ENCODE assay signal across 9 mouse cellular contexts in the genomic region with DNA sequence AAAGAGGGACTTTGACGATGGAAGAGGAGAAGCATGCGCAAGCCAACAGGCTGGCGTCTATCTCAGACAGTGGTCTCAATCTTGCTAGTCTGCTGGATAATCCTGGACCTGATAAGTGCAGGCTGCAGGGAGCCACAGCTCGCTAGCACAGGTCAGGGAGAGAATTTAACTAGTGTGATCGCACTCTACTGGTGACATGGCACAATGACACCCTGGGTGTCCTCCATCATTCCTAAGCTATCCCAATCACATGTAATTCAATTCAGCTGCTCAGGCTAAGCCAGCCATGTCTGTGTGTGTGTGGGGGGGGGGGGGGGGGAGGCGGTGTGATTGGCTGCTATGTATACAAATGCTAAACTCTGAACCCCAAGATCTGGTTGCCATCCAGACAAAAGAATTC. TPM values are rescaled to one million over a fixed set of nuclear protein-coding genes. Genes with fewer than 3 reads are reported as not detected.
DNase-seq lines count a peak whose midpoint lies in the region; ATAC-seq and TF ChIP-seq lines count a peak whose summit lies in the region.
"Had no signal": no experiment of that assay in that cellular context is flagged by ENCODE, and none has a peak within 500 bp of the region (broad histone marks: within the 10 kb centered on the region; RNA-seq: fewer than 3 reads in every experiment).

No protein-coding gene starts in this region.

- WGBS in kidney, embryonic 16.5 days: 11% methylated on average over 6 of the region's 6 CpGs
- WGBS in intestine, embryonic 15.5 days: 9% methylated on average over 6 of the region's 6 CpGs
- 6% methylated on average over 6 of the region's 6 CpGs for WGBS in lung, postnatal 0 days

- no peak for ATAC-seq in kidney, embryonic 16.5 days (ENCODE audit: low FRiP score, low TSS enrichment)
- peak; percentile 66 for ATAC-seq in intestine, embryonic 15.5 days
- peak; percentile 52; the same call in 1 of the 2 replicates for ATAC-seq in lung, postnatal 0 days

- no peaks in the 10 kb centered on the region for H3K36me3 ChIP-seq in kidney, embryonic 16.5 days (ENCODE audit: insufficient read depth, low read length)
- H3K36me3 ChIP-seq in intestine, embryonic 15.5 days: no peaks in the 10 kb centered on the region
- no peaks in the 10 kb centered on the region for H3K36me3 ChIP-seq in lung, postnatal 0 days (ENCODE audit: insufficient read depth, low read length)

- no peak overlapping the region for H3K27ac ChIP-seq in kidney, embryonic 16.5 days (ENCODE audit: low read length)
- no peak overlapping the region for H3K27ac ChIP-seq in intestine, embryonic 15.5 days
- no peak overlapping the region for H3K27ac ChIP-seq in lung, postnatal 0 days (ENCODE audit: low read length)

- TF ChIP-seq CTCF in lung, postnatal 0 days (IDR thresholded peaks at IDR 0.05): peak; percentile 76

- H3K9me3 ChIP-seq in kidney, embryonic 16.5 days (ENCODE audit: low read length): no peaks in the 10 kb centered on the region
- no peaks in the 10 kb centered on the region; the same call in 1 of the 2 replicates for H3K9me3 ChIP-seq in intestine, embryonic 15.5 days
- no peaks in the 10 kb centered on the region for H3K9me3 ChIP-seq in lung, postnatal 0 days (ENCODE audit: low read length)

- no peak overlapping the region for H3K9ac ChIP-seq in kidney, embryonic 16.5 days (replicated peaks; ENCODE audit: low read length)
- H3K9ac ChIP-seq in intestine, embryonic 15.5 days: no peak overlapping the region
- no peak overlapping the region for H3K9ac ChIP-seq in lung, postnatal 0 days (replicated peaks; ENCODE audit: low read depth)

- TF ChIP-seq EP300 in lung, postnatal 0 days (IDR thresholded peaks at IDR 0.05): no peak

- H3K4me2 ChIP-seq in kidney, embryonic 16.5 days (replicated peaks; ENCODE audit: low read depth, low read length): no peak overlapping the region
- no peak overlapping the region for H3K4me2 ChIP-seq in intestine, embryonic 15.5 days (replicated peaks)
- H3K4me2 ChIP-seq in lung, postnatal 0 days (replicated peaks; ENCODE audit: low read depth, low read length): no peak overlapping the region

- peak; percentile 20 for DNase-seq in kidney, adult 11 months
- peak; percentile 20 for DNase-seq in MEL-GATA-1-ER (ENCODE audit: extremely low read depth, low read depth)
- DNase-seq in embryo, embryonic 9.5 days (ENCODE audit: extremely low spot score): peak; percentile 22
- peak; percentile 66 for DNase-seq in lung, postnatal 0 days (ENCODE audit: low spot score)
- peak; percentile 64 for DNase-seq in retina, postnatal 7 days (ENCODE audit: low read depth, low spot score)
- no peak for DNase-seq in adrenal gland, adult 8-10 months

- peaks cover 7% of the 10 kb centered on the region; the same call in 1 of the 2 replicates for H3K4me1 ChIP-seq in kidney, embryonic 16.5 days (ENCODE audit: insufficient read depth, low read length)
- H3K4me1 ChIP-seq in intestine, embryonic 15.5 days (replicated peaks): peaks cover 8% of the 10 kb centered on the region
- no peaks in the 10 kb centered on the region for H3K4me1 ChIP-seq in lung, postnatal 0 days (ENCODE audit: insufficient read depth, low read depth, low read length)

- H3K4me3 ChIP-seq in kidney, embryonic 16.5 days (ENCODE audit: low read length): no peak overlapping the region
- H3K4me3 ChIP-seq in intestine, embryonic 15.5 days (replicated peaks): no peak overlapping the region
- H3K4me3 ChIP-seq in lung, postnatal 0 days (ENCODE audit: low read depth, low read length): no peak overlapping the region

- H3K27me3 ChIP-seq in kidney, embryonic 16.5 days (ENCODE audit: insufficient read depth, low read length): no peaks in the 10 kb centered on the region
- H3K27me3 ChIP-seq in intestine, embryonic 15.5 days (replicated peaks): no peaks in the 10 kb centered on the region
- H3K27me3 ChIP-seq in lung, postnatal 0 days (replicated peaks; ENCODE audit: insufficient read depth, low read length): no peaks in the 10 kb centered on the region

RNA-seq across cellular contexts. Expression of gene Izumo2, which starts 6.6 kb away (rescaled TPM):
- not detected in 2 replicates for polyA plus RNA-seq in kidney, embryonic 16.5 days (2015; fragmentation: Nextera tagmentation; extraction: Ambion mirVana)
- polyA plus RNA-seq in intestine, embryonic 15.5 days (2015; fragmentation: Nextera tagmentation; extraction: Ambion mirVana): not detected in 2 replicates
- not detected in 2 replicates for polyA plus RNA-seq in lung, postnatal 0 days (2015; fragmentation: Nextera tagmentation; extraction: Ambion mirVana)
- total RNA-seq in adrenal gland, adult 8-10 months (2022): not detected
- polyA plus RNA-seq: liver, embryonic 16.5 days had no signal

RNA-seq across cellular contexts. Expression of gene Myh14, which starts 31.3 kb away (rescaled TPM):
- polyA plus RNA-seq in kidney, embryonic 16.5 days (2015; fragmentation: Nextera tagmentation; extraction: Ambion mirVana): 1.7 and 2.0 TPM in 2 replicates
- 68.4 and 74.3 TPM in 2 replicates for polyA plus RNA-seq in intestine, embryonic 15.5 days (2015; fragmentation: Nextera tagmentation; extraction: Ambion mirVana)
- 202 and 215 TPM in 2 replicates for polyA plus RNA-seq in lung, postnatal 0 days (2015; fragmentation: Nextera tagmentation; extraction: Ambion mirVana)
- 10 to 100 TPM in 1 of 4 experiments, 1 to 10 TPM in 3; 7.3 to 16.5 (median 8.4) TPM for total RNA-seq in adrenal gland, adult 8-10 months (2022)

RNA-seq across cellular contexts. Expression of gene Vrk3, which starts 46.3 kb away (rescaled TPM):
- 54.5 and 54.9 TPM in 2 replicates for polyA plus RNA-seq in kidney, embryonic 16.5 days (2015; fragmentation: Nextera tagmentation; extraction: Ambion mirVana)
- 36.0 and 39.4 TPM in 2 replicates for polyA plus RNA-seq in intestine, embryonic 15.5 days (2015; fragmentation: Nextera tagmentation; extraction: Ambion mirVana)
- polyA plus RNA-seq in lung, postnatal 0 days (2015; fragmentation: Nextera tagmentation; extraction: Ambion mirVana): 45.1 and 48.3 TPM in 2 replicates
- 10 to 100 TPM; 46.5 to 73.4 (median 54.8) TPM for total RNA-seq in adrenal gland, adult 8-10 months (2022)

RNA-seq across cellular contexts. Expression of gene Zfp473, which starts 48.9 kb away (rescaled TPM):
- polyA plus RNA-seq in kidney, embryonic 16.5 days (2015; fragmentation: Nextera tagmentation; extraction: Ambion mirVana): 2.1 and 2.6 TPM in 2 replicates
- 2.0 and 2.5 TPM in 2 replicates for polyA plus RNA-seq in intestine, embryonic 15.5 days (2015; fragmentation: Nextera tagmentation; extraction: Ambion mirVana)
- 0.31 and 0.38 TPM in 2 replicates for polyA plus RNA-seq in lung, postnatal 0 days (2015; fragmentation: Nextera tagmentation; extraction: Ambion mirVana)
- total RNA-seq in adrenal gland, adult 8-10 months (2022): 1 to 10 TPM in 1 of 4 experiments, under 1 TPM in 3; 0.35 to 1.1 (median 0.41) TPM

Comparison
In these comparisons a context has a peak if more than half of its experiments do, and no peak if none do; other contexts are left out.
1. RNA of gene Myh14, which starts 31.3 kb away (polyA plus RNA-seq): 202 to 215 TPM in lung, postnatal 0 days and 68.4 to 74.3 TPM in intestine, embryonic 15.5 days; 1.7 to 2.0 TPM in kidney, embryonic 16.5 days; every median in the first group is over 10 times any median in the second.